Mouse (Mus musculus): ENCODE results near the gene Scd2. TPM values are rescaled to one million over a fixed set of nuclear protein-coding genes. Genes with fewer than 3 reads are reported as not detected.
"Not testable (repeated sequence)": the region's sequence is repeated elsewhere in the genome, so short reads cannot be mapped to it uniquely, and the experiment has no call there.

The Scd2 gene
- polyA plus RNA-seq, 2 experiments = 80.4 to 84.0 TPM

- Histone ChIP-seq H3K27ac (no peak overlapping the region), H3K4me2 (ENCODE audit: low read depth) (no peak overlapping the region), H3K9me3 (ENCODE audit: control insufficient read depth, low read length) (no peaks in the 10 kb centered on the region), H3K4me1 (replicated peaks; ENCODE audit: control insufficient read depth in 2 of 2, insufficient read depth in 2 of 2, low read length in 1 of 2) (peaks cover 18 to 23% of the 10 kb centered on the region in 2 experiments), H3K4me3 (ENCODE audit: insufficient read depth in 1 of 2, low read depth in 2 of 2, low read length in 2 of 2) (no peak overlapping the region), H3K27me3 (ENCODE audit: control insufficient read depth, insufficient read depth, low read length) (no peaks in the 10 kb centered on the region), H3K9ac (replicated peaks) (no peak overlapping the region), H3K36me3 (replicated peaks; ENCODE audit: control insufficient read depth, insufficient read depth, low read depth) (no peaks in the 10 kb centered on the region)
- DNase-seq (ENCODE audit: low read depth in 3 of 3, low spot score in 3 of 3) (no peak), ATAC-seq (ENCODE audit: insufficient read depth) (no peak)
- TF ChIP-seq EP300 (IDR thresholded peaks at IDR 0.05; ENCODE audit: low read depth) (no peak), CTCF (IDR thresholded peaks at IDR 0.05; ENCODE audit: low read depth) (no peak)
- 70% methylated on average over 8 of the region's 8 CpGs for WGBS (ENCODE audit: insufficient replicate concordance)
Observed at GRCm38 (mm10) chr19:44277931-44278330, 15.5 kb upstream of the Scd2 start.

GRCm38 (mm10) chr19:44280755-44281154, 12.7 kb upstream of the Scd2 start:
- H3K9ac ChIP-seq (replicated peaks) = no peak overlapping the region; the same call in 1 of the 2 replicates
- H3K4me3 ChIP-seq (ENCODE audit: insufficient read depth in 1 of 2, low read depth in 2 of 2, low read length in 2 of 2) = no peak overlapping the region
- no peaks in the 10 kb centered on the region for H3K36me3 ChIP-seq (replicated peaks; ENCODE audit: control insufficient read depth, insufficient read depth, low read depth)
- DNase-seq (ENCODE audit: low read depth in 3 of 3, low spot score in 3 of 3) = no peak
- no peaks in the 10 kb centered on the region for H3K9me3 ChIP-seq (ENCODE audit: control insufficient read depth, low read length)
- no peak for TF ChIP-seq CTCF (IDR thresholded peaks at IDR 0.05; ENCODE audit: low read depth)
- no peak for TF ChIP-seq EP300 (IDR thresholded peaks at IDR 0.05; ENCODE audit: low read depth)
- no peak for ATAC-seq (ENCODE audit: insufficient read depth)
- H3K4me1 ChIP-seq (replicated peaks; ENCODE audit: control insufficient read depth in 2 of 2, insufficient read depth in 2 of 2, low read length in 1 of 2) = peaks cover 35 to 45% of the 10 kb centered on the region in 2 experiments
- no peaks in the 10 kb centered on the region for H3K27me3 ChIP-seq (ENCODE audit: control insufficient read depth, insufficient read depth, low read length)
- H3K27ac ChIP-seq = peak overlapping the region; percentile 17
- H3K4me2 ChIP-seq (ENCODE audit: low read depth) = no peak overlapping the region; the same call in 1 of the 2 replicates
- WGBS (ENCODE audit: insufficient replicate concordance) = 21% methylated on average over 6 of the region's 6 CpGs

DNA sequence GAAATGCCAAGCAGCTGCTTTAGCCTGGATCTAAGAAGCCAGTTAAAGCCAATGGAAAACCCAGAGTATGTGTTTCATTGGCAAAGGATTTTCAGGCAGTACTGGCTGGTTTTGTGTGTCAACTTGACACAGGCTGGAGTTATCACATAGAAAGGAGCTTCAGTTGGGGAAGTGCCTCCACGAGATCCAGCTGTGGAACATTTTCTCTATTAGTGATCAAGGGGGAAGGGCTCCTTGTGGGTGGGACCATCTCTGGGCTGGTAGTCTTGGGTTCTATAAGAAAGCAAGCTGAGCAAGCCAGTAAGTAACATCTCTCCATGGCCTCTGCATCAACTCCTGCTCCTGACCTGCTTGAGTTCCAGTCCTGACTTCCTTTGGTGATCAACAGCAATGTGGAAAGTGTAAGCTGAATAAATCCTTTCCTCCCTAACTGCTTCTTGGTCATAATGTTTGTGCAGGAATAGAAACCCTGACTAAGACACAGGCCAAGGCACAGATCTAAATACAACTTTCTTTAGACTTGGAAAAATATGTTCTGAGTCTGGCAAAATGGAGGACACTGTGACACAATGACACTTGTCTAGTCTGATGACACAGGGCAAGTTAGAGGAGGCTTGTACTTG, 11.5 kb upstream of the Scd2 start:
- DNase-seq (ENCODE audit: low read depth in 3 of 3, low spot score in 3 of 3); H3K4me3 ChIP-seq (ENCODE audit: insufficient read depth in 1 of 2, low read depth in 2 of 2, low read length in 2 of 2); H3K27ac ChIP-seq; H3K27me3 ChIP-seq (ENCODE audit: control insufficient read depth, insufficient read depth, low read length); H3K9me3 ChIP-seq (ENCODE audit: control insufficient read depth, low read length); H3K36me3 ChIP-seq (replicated peaks; ENCODE audit: control insufficient read depth, insufficient read depth, low read depth); H3K9ac ChIP-seq (replicated peaks); ATAC-seq (ENCODE audit: insufficient read depth); H3K4me2 ChIP-seq (ENCODE audit: low read depth): not testable (repeated sequence)
- WGBS (ENCODE audit: insufficient replicate concordance) = 9% methylated on average over 1 of the region's 1 CpGs
- peaks cover 45 to 57% of the 10 kb centered on the region in 2 experiments for H3K4me1 ChIP-seq (replicated peaks; ENCODE audit: control insufficient read depth in 2 of 2, insufficient read depth in 2 of 2, low read length in 1 of 2)

DNA sequence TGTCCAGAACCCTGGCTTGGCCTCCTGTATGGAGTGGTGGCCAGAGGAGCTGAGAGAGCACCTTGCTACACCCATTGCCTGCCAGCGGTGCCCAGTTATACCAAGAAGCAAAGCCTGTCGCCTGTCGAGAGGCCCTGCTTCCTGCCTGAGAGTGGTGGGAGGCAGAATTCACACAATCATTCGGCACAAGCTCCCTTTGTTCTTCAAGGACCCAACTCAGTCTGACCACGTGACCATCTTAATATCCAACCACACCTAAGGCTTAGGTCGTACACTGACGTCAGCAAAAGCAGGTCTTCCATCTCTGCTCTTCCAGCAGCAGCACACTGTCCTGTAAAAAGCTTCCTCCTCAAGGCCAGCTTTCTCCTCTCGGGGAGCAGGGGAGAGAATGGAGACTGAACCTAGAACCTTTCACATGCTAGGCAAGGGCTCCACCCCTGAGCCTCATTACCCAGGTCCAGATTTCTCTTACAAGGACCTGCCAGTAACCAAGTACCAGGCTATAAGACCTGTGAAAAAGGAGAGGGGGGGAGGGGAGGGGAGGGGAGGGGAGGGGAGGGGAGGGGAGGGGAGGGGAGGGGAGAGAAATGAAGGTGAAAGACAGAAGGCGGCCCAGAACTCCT, 10.8 kb upstream of the Scd2 start:
- Histone ChIP-seq H3K27me3 (ENCODE audit: control insufficient read depth, insufficient read depth, low read length) (no peaks in the 10 kb centered on the region), H3K9ac (replicated peaks) (no peak overlapping the region), H3K4me1 (replicated peaks; ENCODE audit: control insufficient read depth in 2 of 2, insufficient read depth in 2 of 2, low read length in 1 of 2) (peaks cover 52 to 61% of the 10 kb centered on the region in 2 experiments), H3K27ac (no peak overlapping the region), H3K4me2 (ENCODE audit: low read depth) (peak overlapping the region; percentile 27), H3K36me3 (replicated peaks; ENCODE audit: control insufficient read depth, insufficient read depth, low read depth) (no peaks in the 10 kb centered on the region), H3K4me3 (ENCODE audit: insufficient read depth in 1 of 2, low read depth in 2 of 2, low read length in 2 of 2) (no peak overlapping the region), H3K9me3 (ENCODE audit: control insufficient read depth, low read length) (no peaks in the 10 kb centered on the region)
- TF ChIP-seq EP300 (IDR thresholded peaks at IDR 0.05; ENCODE audit: low read depth) (no peak), CTCF (IDR thresholded peaks at IDR 0.05; ENCODE audit: low read depth) (no peak)
- WGBS (ENCODE audit: insufficient replicate concordance) = 11% methylated on average over 9 of the region's 9 CpGs
- DNase-seq (ENCODE audit: low read depth in 3 of 3, low spot score in 3 of 3) (no peak), ATAC-seq (ENCODE audit: insufficient read depth) (no peak)

- Histone ChIP-seq H3K4me3 (ENCODE audit: insufficient read depth in 1 of 2, low read depth in 2 of 2, low read length in 2 of 2) (peak overlapping the region; percentile 4 to 52), H3K4me2 (ENCODE audit: low read depth) (peak overlapping the region; percentile 94), H3K9ac (replicated peaks) (peak overlapping the region; percentile 61), H3K9me3 (ENCODE audit: control insufficient read depth, low read length) (no peaks in the 10 kb centered on the region), H3K36me3 (replicated peaks; ENCODE audit: control insufficient read depth, insufficient read depth, low read depth) (no peaks in the 10 kb centered on the region), H3K27ac (peak overlapping the region; percentile 70), H3K4me1 (replicated peaks; ENCODE audit: control insufficient read depth in 2 of 2, insufficient read depth in 2 of 2, low read length in 1 of 2) (peaks cover 55 to 62% of the 10 kb centered on the region in 2 experiments), H3K27me3 (ENCODE audit: control insufficient read depth, insufficient read depth, low read length) (no peaks in the 10 kb centered on the region)
- DNase-seq (ENCODE audit: low read depth in 3 of 3, low spot score in 3 of 3) = no peak
- TF ChIP-seq CTCF (IDR thresholded peaks at IDR 0.05; ENCODE audit: low read depth) (no peak), EP300 (IDR thresholded peaks at IDR 0.05; ENCODE audit: low read depth) (no peak)
- WGBS (ENCODE audit: insufficient replicate concordance) = 29% methylated on average over 15 of the region's 15 CpGs
- ATAC-seq (ENCODE audit: insufficient read depth) = peak; percentile 3; the same call in 1 of the 2 replicates
Observed at GRCm38 (mm10) chr19:44283157-44284024, 10.1 kb upstream of the Scd2 start.

Data from liver, embryonic 14.5 days (tissue).